Mouse (Mus musculus) retina, postnatal 1 day (tissue): ENCODE data around the gene Rnf222.
"Not testable (repeated sequence)": the region's sequence is repeated elsewhere in the genome, so short reads cannot be mapped to it uniquely, and the experiment has no call there.

Source experiments
- DNase-seq: peaks from one replicate; pipeline ENCODE4 v3.0.0-alpha.2; 2012

The Rnf222 gene

DNA sequence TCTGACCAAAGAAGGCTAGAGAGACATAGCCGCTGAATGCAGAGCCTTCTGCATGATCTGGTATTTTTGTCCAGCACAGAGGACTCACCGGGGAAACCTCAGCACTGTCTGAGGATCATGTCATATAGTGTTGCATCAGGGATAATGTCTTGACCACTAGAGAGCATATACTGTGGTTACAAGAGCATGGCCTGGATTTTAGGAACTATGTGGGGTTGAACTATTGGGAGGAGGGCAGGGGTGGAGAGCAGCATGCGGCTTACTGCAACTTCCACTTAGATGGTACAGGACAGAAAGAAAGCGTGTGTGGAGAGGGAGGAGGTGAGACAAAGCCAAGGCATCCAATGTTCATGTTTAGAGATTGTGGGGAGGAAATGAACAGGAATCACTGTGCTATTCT is 26.2 kb downstream of the Rnf222 start:
- DNase-seq, result no peak

DNA sequence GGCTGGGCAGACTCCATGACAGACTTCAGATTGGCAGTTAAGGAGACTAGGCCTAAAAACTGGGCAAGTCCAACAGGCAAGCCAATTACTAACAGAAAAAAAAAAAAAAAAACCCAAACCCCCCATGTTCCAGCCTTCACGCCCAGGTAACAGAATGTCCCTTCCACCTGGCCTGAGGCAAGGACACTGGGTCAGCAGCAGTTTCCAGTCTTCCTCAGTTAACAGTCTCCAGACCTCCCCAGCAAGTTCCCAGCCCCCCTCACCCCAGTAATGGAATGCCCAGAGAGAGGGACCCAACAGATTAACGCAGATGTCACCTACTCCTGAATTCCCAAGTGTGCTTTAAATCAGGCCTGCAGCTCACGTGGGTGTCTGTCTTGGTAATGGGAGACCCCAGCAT is 34.8 kb downstream of the Rnf222 start:
- no peak for DNase-seq

DNA sequence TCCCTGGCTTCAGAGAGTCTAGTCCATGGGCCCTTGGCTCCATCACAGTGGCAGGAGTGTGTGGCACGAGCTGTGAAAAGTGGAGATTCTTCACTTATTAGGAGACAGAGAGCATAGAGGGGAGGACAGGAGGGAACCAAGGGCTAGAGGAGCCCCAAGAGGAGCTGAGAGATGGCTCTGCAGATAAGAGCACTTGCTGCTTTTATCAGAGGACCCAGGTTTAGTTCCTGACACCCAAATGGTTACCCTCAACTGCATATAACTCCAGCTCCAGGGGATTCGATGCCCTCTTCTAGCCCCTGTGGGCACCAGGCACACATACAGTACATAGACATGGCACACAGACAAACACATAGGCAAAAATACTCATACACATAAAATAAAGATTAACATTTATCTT is 36.4 kb downstream of the Rnf222 start:
- no peak for DNase-seq

DNA sequence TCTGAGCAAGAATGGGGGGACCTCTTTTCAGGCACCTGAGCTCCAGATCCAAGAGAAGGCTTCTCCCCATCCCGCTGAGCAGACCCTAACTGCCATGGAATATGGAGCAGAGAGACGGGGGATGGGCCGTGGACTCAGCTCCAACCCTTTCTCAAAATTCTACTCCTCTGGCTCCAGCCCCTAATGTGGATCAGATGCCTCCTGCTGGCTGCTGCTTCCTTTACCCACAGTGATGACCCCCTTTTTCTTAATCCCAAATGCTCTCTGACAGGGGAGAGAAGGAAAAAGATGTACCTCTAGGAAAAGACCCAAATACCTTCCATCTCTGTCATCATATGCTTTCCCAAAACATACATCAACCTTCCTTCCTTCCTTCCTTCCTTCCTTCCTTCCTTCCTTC is 38.6 kb downstream of the Rnf222 start, which contains the start of gene Odf4:
Gene Odf4, minus strand, starts transcription at position 101 of the 400 bp plus-strand sequence.
- DNase-seq, result no peak

DNA sequence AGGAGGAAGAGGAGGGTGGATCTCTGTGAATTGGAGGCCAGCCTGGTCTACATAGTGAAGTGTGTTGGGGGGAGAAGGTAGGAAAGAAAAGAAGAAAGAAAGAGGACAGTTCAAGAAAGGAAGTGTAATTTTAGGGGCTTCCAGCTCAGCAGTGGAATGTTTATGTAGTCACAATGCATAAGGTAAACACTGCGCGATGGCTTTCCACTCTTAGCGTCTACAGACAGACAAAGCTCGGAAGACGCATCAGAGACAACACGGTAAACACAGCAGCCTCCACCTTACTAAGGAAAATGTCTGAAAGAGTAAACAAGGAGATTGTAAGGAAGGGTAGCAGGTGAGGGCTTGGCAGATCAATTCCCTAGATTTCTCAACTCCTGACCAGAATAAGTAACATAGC is 41.6 kb downstream of the Rnf222 start:
- no peak for DNase-seq

DNA sequence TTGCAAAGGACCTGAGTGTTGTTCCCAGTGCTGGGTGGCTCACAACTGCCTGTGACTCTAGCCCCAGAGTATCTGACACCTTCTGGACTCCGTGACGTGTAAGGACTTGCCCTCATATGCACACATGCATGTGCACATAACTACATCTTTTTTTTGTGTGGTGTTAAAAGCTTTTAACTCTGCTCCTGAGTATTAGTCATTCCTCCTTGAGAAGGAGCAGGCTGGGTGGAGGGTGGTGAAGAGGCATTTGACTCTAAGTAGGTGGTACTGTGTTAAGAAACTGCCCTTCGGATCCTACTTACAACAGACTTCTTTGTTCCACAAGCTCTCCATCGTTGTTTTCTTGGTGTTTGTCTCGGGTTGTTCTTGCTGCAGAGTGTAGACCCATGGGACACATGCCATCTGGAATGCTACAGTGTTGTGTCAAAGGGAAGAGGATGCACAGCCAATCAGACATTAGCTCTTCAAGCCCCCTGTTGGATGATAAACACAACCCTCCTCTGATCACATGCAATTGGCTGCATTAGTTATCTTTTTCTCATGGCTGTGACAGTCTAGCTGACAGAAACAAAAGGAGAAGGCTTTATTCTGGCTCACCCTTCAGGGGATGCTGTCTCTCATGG is 45.6 kb downstream of the Rnf222 start:
- DNase-seq, result peak; percentile 35

DNA sequence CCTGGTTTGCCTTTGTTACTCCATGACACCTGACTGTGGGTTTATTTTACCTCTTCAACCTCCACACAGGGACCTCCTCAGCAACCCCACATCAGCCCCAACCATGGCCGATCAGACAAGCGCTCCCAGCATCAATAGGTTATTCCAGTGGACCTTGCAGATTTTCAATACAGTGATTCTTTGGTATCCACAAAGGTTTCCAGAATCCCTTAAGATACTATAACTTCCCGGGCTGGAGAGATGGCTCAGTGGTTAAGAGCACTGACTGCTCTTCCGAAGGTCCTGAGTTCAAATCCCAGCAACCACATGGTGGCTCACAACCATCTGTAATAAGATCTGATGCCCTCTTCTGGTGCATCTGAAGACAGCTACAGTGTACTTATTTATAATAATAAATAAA is 48.6 kb downstream of the Rnf222 start:
- DNase-seq, result not testable (repeated sequence)

DNA sequence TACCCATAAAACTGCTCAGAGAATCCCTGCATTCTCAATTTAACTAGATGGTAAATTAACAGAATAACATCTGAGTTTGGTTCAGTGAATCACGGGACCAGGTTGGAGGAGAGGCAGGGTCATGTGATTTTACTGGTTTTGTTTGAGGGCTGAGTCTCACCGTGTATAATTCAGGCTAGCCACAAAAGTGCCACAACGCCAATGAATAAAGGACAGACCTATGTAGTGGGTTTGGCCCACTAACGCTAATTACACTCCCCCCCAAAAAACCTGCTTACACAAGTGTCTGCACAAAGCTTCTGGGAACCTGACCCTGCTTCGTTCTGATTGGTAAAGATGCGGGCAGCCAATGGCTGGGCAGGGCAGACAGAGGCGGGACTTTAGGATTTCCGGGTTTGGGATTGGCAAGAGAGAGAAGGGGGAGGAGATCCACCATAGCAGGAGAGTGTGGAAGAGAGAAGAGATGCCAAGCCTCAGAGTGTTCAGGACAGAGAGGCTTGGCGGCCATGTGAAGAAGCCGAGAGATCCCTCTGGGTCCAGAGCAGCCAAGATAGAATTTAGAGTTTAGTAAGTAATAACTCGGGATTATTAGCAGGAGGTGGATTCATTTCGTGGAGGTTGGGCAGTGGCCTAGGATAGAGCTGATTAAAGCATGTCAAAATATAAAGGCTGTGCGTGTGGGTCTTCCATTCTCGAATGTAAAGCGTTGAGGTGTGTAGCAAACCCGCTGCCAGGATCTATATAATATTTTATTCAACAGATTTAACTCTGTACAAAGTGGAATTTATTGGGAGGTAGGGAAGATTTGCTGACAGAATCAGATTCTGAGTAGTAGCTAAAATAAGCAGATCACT is 51.3 kb downstream of the Rnf222 start:
- DNase-seq, result peak; percentile 98

DNA sequence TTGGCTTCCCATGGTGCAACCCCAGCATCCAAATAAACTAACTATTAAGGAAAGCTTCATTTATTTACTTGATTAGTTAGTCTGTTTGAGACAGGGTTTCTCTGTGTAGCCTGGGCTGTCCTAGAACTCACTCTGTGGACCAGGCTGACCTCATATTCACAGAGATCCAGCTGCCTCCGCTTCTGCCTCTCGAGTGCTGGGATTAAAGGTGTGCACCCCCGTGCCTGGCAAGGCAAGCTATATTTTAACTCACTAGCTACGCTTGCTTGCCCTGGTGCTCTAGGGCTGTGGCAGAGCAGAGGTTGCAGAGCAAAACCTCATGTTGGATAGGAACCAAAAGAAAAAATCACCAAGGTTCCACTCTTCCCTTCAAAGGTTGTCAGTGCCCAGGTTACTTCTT is 52.2 kb downstream of the Rnf222 start:
- no peak for DNase-seq

DNA sequence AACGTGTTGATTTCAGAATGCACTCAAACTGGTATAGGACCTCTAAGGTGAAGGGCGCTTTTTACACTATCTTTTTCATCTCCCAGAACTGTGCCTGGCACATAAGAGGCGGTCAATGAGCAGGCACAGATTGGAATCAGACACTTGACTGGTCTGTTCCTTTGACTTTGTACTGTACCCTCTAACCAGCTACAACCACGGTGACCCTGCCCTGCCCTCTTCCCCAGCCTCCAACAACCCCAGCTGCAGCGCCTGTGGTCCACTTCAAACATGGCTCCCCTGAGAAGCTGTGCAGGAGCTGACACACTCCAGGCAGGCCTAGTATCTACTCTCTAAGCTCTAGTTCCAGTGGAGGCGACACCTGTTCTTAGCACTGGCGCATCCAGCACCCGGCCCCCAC is 54.4 kb downstream of the Rnf222 start:
- DNase-seq, result no peak

DNA sequence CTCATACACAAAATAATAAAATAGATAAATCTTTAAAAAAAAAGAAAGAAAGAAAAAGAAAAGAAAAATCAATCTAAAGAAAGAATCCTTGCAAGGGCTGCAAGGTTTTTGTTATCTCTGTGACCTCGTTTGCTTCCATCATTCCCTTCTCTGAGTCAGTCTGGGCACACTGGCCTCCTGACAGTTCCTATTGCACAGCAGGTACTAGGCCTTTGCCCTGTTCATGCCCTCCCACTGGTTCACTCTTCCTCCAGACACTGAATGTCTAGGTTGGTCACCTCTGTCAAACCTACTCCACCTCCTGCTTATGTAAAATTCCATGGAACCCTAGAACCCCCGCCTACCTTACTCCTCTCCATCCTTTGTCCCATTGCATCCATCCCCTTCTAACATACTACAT is 56.9 kb downstream of the Rnf222 start:
- DNase-seq, result no peak
